Mouse (Mus musculus) CH12.LX (cell line): Measurements from ENCODE around the gene Sorcs1.

Experiments
- CTCF ChIP-seq, 2 experiments: IDR thresholded peaks in 1 of 2; conservative IDR thresholded peaks in 1 of 2; 2 replicates each; pipeline ENCODE4 v1.5.1; 2011 to 2012; ENCODE audit warnings: low read depth in 2 of 2, low read length in 2 of 2, improper control_type of control experiment in 1 of 2, inconsistent platforms in 1 of 2, mild to moderate bottlenecking in 1 of 2, moderate library complexity in 1 of 2
- JUND ChIP-seq: conservative IDR thresholded peaks from 2 replicates; pipeline ENCODE4 v1.6.1; 2011; ENCODE audit warnings: low read depth, low read length, improper control_type of control experiment
- MAFK ChIP-seq: IDR thresholded peaks from 2 replicates; pipeline ENCODE4 v1.6.1; 2011; ENCODE audit warnings: low read length, improper control_type of control experiment; ENCODE audit not compliant: insufficient replicate concordance
- MEF2A ChIP-seq: IDR thresholded peaks from 2 replicates; pipeline ENCODE4 v1.6.1; 2014; ENCODE audit warnings: low read depth, mild to moderate bottlenecking, inconsistent platforms, low read length, improper control_type of control experiment, borderline replicate concordance
- NELFE ChIP-seq: IDR thresholded peaks from 2 replicates; pipeline ENCODE4 v1.6.1; 2011; ENCODE audit warnings: low read depth, low read length, improper control_type of control experiment
- POLR2A ChIP-seq: IDR thresholded peaks from 2 replicates; pipeline ENCODE4 v1.6.1; 2011; ENCODE audit warnings: low read depth, mild to moderate bottlenecking, improper control_type of control experiment, low read length
- SIN3A ChIP-seq: IDR thresholded peaks from 2 replicates; pipeline ENCODE4 v1.6.1; 2012; ENCODE audit warnings: low read length, improper control_type of control experiment, inconsistent platforms

GRCm38 (mm10) chr19:50603882-50604281 lies 74.6 kb downstream of the Sorcs1 start:
- TF ChIP-seq CTCF (conservative IDR thresholded peaks at IDR 0.05 in 1 of 2, IDR thresholded peaks at IDR 0.05 in 1 of 2; ENCODE audit: low read depth in 2 of 2, low read length in 2 of 2) (no peak), MEF2A (no peak), POLR2A (no peak), JUND (no peak), SIN3A (no peak), NELFE (no peak), MAFK (no peak)
